Mouse (Mus musculus): ENCODE data around the gene Irx5.

DNA sequence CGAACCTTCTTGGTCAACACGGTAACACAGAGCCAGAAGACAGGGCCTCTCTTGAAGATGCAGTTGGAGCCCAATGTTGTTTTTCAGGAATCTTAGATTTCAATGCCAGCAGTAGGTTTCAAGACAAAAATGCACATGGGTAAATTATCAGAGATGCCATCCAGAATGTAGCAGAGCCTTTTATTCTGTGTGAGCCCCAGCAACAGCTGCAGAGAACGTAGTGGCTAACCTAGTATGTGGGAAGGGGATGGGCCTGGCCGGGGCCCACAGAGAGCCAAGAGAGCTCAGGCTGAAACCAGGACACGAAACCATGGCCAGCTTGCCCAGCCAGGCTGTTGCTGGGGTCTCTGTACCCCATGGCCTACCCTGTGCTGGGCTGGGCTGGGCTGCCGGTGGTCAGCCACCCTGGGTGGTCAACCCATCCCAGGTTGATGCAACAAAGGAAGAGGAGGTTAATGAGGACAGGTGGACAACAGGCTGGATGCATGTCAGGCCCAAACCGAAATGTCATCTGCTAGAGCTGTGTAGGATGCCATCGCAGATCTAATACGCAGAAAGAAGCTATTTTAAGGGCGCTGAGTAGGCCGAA lies 7.4 kb upstream of the Irx5 start:
- TF ChIP-seq POLR2A (IDR thresholded peaks at IDR 0.05; ENCODE audit: borderline replicate concordance, insufficient read depth, low read length) (no peak), CTCF (IDR thresholded peaks at IDR 0.05; ENCODE audit: borderline replicate concordance, insufficient read depth, low read depth, low read length) (no peak)

Data from cerebellum, adult 2 months (tissue).